Mouse (Mus musculus) ES-E14 (cell line): ENCODE results near the gene Prickle1. TPM values are rescaled to one million over a fixed set of nuclear protein-coding genes. Genes with fewer than 3 reads are reported as not detected.
A peak's percentile ranks its signal among the peaks of the same experiment; 100 is the strongest.

ENCODE experiments used
- DNase-seq: peaks from one replicate; pipeline ENCODE4 v3.0.0-alpha.2; 2013; ENCODE audit warnings: low read depth, low spot score
- H3K27ac ChIP-seq: 2 replicates; pipeline ENCODE4 v1.5.1; 2012; ENCODE audit warnings: low read depth, mild to moderate bottlenecking, low read length, moderate library complexity, mixed read lengths; ENCODE audit not compliant: poor library complexity, insufficient read depth, severe bottlenecking
- H3K36me3 ChIP-seq: 2 replicates; pipeline ENCODE4 v1.6.1; 2012; ENCODE audit warnings: mild to moderate bottlenecking, low read length, moderate library complexity, mixed read lengths; ENCODE audit not compliant: control insufficient read depth, poor library complexity, insufficient read depth, severe bottlenecking
- H3K4me1 ChIP-seq, 2 experiments: fragments of 150-350 bp in 1 of 2; sonication (generic) in 1 of 2; 2 replicates each; pipeline ENCODE4 v1.6.1; 2012; ENCODE audit warnings: low read length in 2 of 2, mild to moderate bottlenecking in 1 of 2, mixed read lengths in 1 of 2; ENCODE audit not compliant: control insufficient read depth in 2 of 2, insufficient read depth in 2 of 2, poor library complexity in 1 of 2
- H3K4me3 ChIP-seq, 2 experiments: fragments of 150-350 bp in 1 of 2; sonication (generic) in 1 of 2; 2 replicates each; pipeline ENCODE4 v1.5.1; 2012; ENCODE audit warnings: low read length in 2 of 2, low read depth in 1 of 2, mild to moderate bottlenecking in 1 of 2, mixed read lengths in 1 of 2; ENCODE audit not compliant: insufficient read depth in 1 of 2, poor library complexity in 1 of 2, severe bottlenecking in 1 of 2
- H3K9ac ChIP-seq: 2 replicates; pipeline ENCODE4 v1.6.1; 2012; ENCODE audit warnings: low read depth, mild to moderate bottlenecking, low read length, mixed read lengths; ENCODE audit not compliant: poor library complexity, insufficient read depth, severe bottlenecking
- H3K9me3 ChIP-seq: fragments of 150-350 bp; sonication (generic); 2 replicates; pipeline ENCODE4 v1.6.1; 2012; ENCODE audit warnings: low read depth, mild to moderate bottlenecking, low read length; ENCODE audit not compliant: control insufficient read depth, insufficient read depth
- CHD2 ChIP-seq: IDR thresholded peaks from 2 replicates; pipeline ENCODE4 v1.6.1; 2014; ENCODE audit warnings: mild to moderate bottlenecking, low read depth, low read length, inconsistent platforms
- HCFC1 ChIP-seq: IDR thresholded peaks from 2 replicates; pipeline ENCODE4 v1.6.1; 2012; ENCODE audit warnings: low read length, inconsistent platforms, borderline replicate concordance; ENCODE audit not compliant: insufficient read depth
- MAFK ChIP-seq: IDR thresholded peaks from 2 replicates; pipeline ENCODE4 v1.6.1; 2014; ENCODE audit warnings: mild to moderate bottlenecking, low read depth, low read length, inconsistent platforms; ENCODE audit not compliant: insufficient read depth
- ZC3H11A ChIP-seq: IDR thresholded peaks from 2 replicates; pipeline ENCODE4 v1.6.1; 2012; ENCODE audit warnings: low read depth, mild to moderate bottlenecking, inconsistent platforms, low read length, borderline replicate concordance
- ZNF384 ChIP-seq: IDR thresholded peaks from 2 replicates; pipeline ENCODE4 v1.6.1; 2012; ENCODE audit warnings: low read depth, low read length, inconsistent platforms
- in situ Hi-C, 2 experiments: fragments of 600-800 bp; cut with MboI; formaldehyde crosslinking; loops; one replicate each; pipeline ENCODE4 v1.15.1; 2025; ENCODE audit warnings: low sequenced_read_pairs in 2 of 2, inconsistent platforms in 1 of 2; ENCODE audit not compliant: unreplicated experiment in 2 of 2
- total RNA-seq: library from RNA; depleted of rRNA; stranded (reverse); fragments of 300-350 nt; gene quantifications from 2 replicates; pipeline ENCODE4 v1.2.3, GENCODE M21; 2012

The Prickle1 gene
- total RNA-seq, 1 experiment = 7.7 TPM

DNA sequence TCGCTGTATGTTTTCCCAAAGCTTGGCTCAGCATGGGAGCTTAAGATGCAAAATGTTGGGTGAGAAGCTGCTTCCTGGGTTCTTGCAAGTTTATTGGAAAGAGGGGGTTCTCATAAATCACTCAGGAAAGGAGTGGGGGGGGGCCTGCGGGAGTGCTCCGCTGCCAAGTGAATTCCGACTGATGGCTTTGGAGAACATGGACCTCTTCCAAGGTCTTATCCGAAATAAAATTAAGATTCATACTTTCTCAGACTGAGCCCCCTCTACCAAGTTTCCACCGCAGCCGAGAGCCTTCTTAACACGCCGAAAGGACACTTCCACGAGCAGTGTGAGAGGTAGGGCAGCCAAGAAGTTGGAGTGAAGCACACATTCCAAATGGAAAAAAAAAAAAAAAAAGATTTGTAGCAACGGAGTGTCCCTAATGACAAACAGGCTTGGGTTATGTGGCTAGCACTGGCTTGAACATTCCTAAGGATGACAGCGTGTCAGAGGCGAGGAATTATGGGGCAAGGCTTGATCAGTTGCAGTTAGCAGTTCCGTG is 34.4 kb upstream of the Prickle1 start:
- no peak overlapping the region for H3K9ac ChIP-seq
- in situ Hi-C loops = no loop called here
- no peaks in the 10 kb centered on the region for H3K9me3 ChIP-seq
- H3K4me1 ChIP-seq = peaks cover 0 to 4% of the 10 kb centered on the region in 2 experiments; a peak in 1 of 4 replicates
- TF ChIP-seq ZNF384 (no peak), HCFC1 (no peak), ZC3H11A (no peak), CHD2 (no peak), MAFK (no peak)
- no peak overlapping the region for H3K4me3 ChIP-seq
- H3K36me3 ChIP-seq = no peaks in the 10 kb centered on the region
- no peak for DNase-seq
- H3K27ac ChIP-seq = no peak overlapping the region

DNA sequence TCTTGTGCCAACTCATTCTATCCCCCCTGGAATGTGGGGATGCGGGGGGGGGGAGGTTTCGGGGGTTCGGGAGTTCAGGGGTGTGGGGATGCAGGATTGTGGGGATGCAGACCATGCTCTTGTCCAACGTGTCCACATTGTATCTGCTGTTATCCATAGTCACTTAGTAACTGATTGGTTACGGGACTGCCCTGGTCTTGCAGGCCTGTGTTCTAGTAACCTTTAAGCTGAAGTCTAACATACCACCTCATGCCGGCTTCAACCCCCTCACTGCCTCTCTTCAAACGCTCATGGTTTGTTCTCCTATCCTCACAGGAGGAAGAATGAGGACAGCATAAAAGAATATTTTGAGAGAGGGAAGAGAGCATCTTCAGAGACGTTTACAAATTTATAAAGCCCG is 33.5 kb upstream of the Prickle1 start:
- in situ Hi-C loops = no loop called here
- no peaks in the 10 kb centered on the region for H3K36me3 ChIP-seq
- H3K4me3 ChIP-seq = no peak overlapping the region
- no peak overlapping the region for H3K9ac ChIP-seq
- H3K4me1 ChIP-seq = peaks cover 0 to 4% of the 10 kb centered on the region in 2 experiments; a peak in 1 of 4 replicates
- no peak for DNase-seq
- no peaks in the 10 kb centered on the region for H3K9me3 ChIP-seq
- no peak for TF ChIP-seq ZC3H11A
- no peak for TF ChIP-seq HCFC1
- TF ChIP-seq MAFK = no peak
- TF ChIP-seq CHD2 = no peak
- no peak for TF ChIP-seq ZNF384
- H3K27ac ChIP-seq = no peak overlapping the region

DNA sequence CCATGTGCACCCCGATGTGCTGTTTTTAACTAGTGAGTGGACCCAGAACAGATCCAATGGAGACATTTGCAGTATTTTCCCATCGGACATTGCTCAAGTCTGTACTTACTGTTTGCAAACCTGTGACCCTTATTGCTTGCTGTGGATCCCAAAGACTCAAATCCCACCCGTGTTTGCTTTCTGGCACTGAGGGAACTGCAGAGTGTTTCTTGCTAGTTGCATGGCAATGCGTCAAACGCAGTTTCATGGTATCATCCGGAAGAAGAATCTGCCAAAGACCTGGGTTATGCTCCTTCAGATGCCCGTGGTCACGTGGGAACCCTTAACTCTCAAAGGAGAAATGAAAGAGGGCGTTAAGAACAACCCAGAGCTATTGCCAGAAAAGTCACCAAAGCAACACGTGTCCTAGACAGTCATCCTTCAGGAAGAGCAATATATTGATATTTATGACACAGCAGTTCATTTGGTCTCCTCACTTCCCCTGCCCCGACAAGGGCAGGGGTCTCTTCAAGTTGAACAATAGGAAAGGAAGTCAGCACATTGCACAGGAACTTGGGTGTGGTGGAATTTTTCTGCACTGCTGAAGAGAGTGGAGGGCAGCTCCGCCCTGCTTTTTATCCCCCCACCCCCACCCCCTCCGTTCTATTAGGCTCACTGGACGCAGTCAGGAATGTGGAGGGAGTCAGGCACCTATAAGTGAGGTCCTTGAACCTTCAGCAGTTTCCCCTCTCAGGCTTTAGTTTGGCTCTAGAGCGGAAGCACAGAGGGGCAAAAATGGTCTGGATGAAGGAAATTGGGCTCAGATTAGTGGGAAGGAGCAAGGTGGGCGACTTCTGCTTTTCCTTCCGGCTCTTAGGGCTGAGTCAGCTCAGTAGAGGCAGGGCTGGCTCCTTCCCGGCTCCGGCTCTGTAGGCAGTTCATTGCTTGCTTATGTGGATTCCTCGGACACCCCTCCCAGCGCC is 32.4 kb upstream of the Prickle1 start:
- peak overlapping the region; percentile 42; the same call in 1 of the 2 replicates for H3K9ac ChIP-seq
- H3K36me3 ChIP-seq = no peaks in the 10 kb centered on the region
- H3K4me3 ChIP-seq = no peak overlapping the region
- H3K9me3 ChIP-seq = no peaks in the 10 kb centered on the region
- in situ Hi-C loops = no loop called here
- peaks cover 0 to 4% of the 10 kb centered on the region in 2 experiments; a peak in 1 of 4 replicates for H3K4me1 ChIP-seq
- no peak for TF ChIP-seq CHD2
- TF ChIP-seq HCFC1 = no peak
- no peak for TF ChIP-seq ZNF384
- TF ChIP-seq ZC3H11A = no peak
- TF ChIP-seq MAFK = no peak
- peak; percentile 30 for DNase-seq
- H3K27ac ChIP-seq = no peak overlapping the region

DNA sequence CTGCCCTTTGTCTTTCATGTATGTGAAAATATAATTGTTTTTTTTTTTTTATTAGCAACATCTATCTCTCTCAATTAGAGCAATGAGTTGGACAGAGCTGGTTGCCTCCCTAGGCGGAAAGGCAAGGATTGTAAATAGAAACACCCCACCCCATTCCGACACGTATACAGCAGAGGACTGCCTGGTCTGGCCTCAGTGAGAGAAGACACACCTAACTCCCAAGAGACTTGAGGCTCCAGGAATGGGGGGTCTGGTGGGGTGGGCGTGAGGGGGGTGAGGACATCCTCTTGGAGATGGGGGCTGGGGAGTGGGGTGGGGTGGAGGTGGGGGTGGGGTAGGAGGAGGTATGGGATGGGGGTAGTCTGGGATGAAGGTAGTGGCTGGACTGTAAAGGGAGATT is 23.9 kb upstream of the Prickle1 start:
- in situ Hi-C loops = no loop called here
- Histone ChIP-seq H3K4me1 (no peaks in the 10 kb centered on the region), H3K9me3 (no peaks in the 10 kb centered on the region), H3K36me3 (no peaks in the 10 kb centered on the region), H3K27ac (no peak overlapping the region), H3K9ac (no peak overlapping the region), H3K4me3 (no peak overlapping the region)
- no peak for TF ChIP-seq CHD2
- no peak for TF ChIP-seq ZC3H11A
- TF ChIP-seq ZNF384 = no peak
- no peak for TF ChIP-seq MAFK
- no peak for DNase-seq
